Mouse (Mus musculus): ENCODE measurements around the gene Kmo. TPM values are rescaled to one million over a fixed set of nuclear protein-coding genes. Genes with fewer than 3 reads are reported as not detected.

Gene Kmo
- total RNA-seq, 2 experiments from 2014 or later: 0.08 to 0.11 TPM

- no peak for DNase-seq
- intact Hi-C loops (cut with DNase I; ENCODE audit: low total_unique reads): loop anchor here (5.0 kb wide), 1 partner anchor 63 kb away; the partner anchor contains the start of genes Chml and Opn3
These were observed 9.1 kb downstream of the Kmo start for GRCm38 (mm10) chr1:175629248-175629647.

GRCm38 (mm10) chr1:175630345-175630744 is 10.2 kb downstream of the Kmo start:
- intact Hi-C loops (cut with DNase I; ENCODE audit: low total_unique reads): loop anchor here (10.0 kb wide), 1 partner anchor 284 kb away; no protein-coding TSS in a partner anchor
- DNase-seq: no peak

GRCm38 (mm10) chr1:175631080-175631479 is 10.9 kb downstream of the Kmo start:
- DNase-seq: no peak
- intact Hi-C loops (cut with DNase I; ENCODE audit: low total_unique reads): loop anchor here (10.0 kb wide), 1 partner anchor 284 kb away; no protein-coding TSS in a partner anchor

- no peak for DNase-seq
- intact Hi-C loops (cut with DNase I; ENCODE audit: low total_unique reads): loop anchor here (10.0 kb wide), 1 partner anchor 283 kb away; no protein-coding TSS in a partner anchor
These were observed 11.6 kb downstream of the Kmo start for GRCm38 (mm10) chr1:175631721-175632221.

GRCm38 (mm10) chr1:175632470-175632869 is 12.3 kb downstream of the Kmo start:
- DNase-seq: no peak
- intact Hi-C loops (cut with DNase I; ENCODE audit: low total_unique reads): loop anchor here (10.0 kb wide), 1 partner anchor 282 kb away; no protein-coding TSS in a partner anchor

- no peak for DNase-seq
- intact Hi-C loops (cut with DNase I; ENCODE audit: low total_unique reads): loop anchor here (10.0 kb wide), 1 partner anchor 277 kb away; no protein-coding TSS in a partner anchor
These were observed 17.5 kb downstream of the Kmo start for GRCm38 (mm10) chr1:175637677-175638076.

GRCm38 (mm10) chr1:175639072-175639471 is 18.9 kb downstream of the Kmo start:
- DNase-seq: no peak
- intact Hi-C loops (cut with DNase I; ENCODE audit: low total_unique reads): loop anchor here (10.0 kb wide), 1 partner anchor 276 kb away; no protein-coding TSS in a partner anchor

GRCm38 (mm10) chr1:175640435-175641150 is 20.4 kb downstream of the Kmo start:
- no peak for DNase-seq
- intact Hi-C loops (cut with DNase I; ENCODE audit: low total_unique reads): no loop called here

GRCm38 (mm10) chr1:175643496-175644265 is 23.5 kb downstream of the Kmo start:
- DNase-seq: no peak
- intact Hi-C loops (cut with DNase I; ENCODE audit: low total_unique reads): no loop called here

GRCm38 (mm10) chr1:175646952-175647351 is 26.8 kb downstream of the Kmo start:
- intact Hi-C loops (cut with DNase I; ENCODE audit: low total_unique reads): no loop called here
- DNase-seq: no peak

- no peak for DNase-seq
- intact Hi-C loops (cut with DNase I; ENCODE audit: low total_unique reads): no loop called here
These were observed 28.4 kb downstream of the Kmo start for GRCm38 (mm10) chr1:175648615-175649014.

- DNase-seq: no peak
- intact Hi-C loops (cut with DNase I; ENCODE audit: low total_unique reads): no loop called here
These were observed 39.7 kb downstream of the Kmo start for GRCm38 (mm10) chr1:175659900-175660299.

GRCm38 (mm10) chr1:175668666-175669405 is 48.7 kb downstream of the Kmo start:
- no peak for DNase-seq
- intact Hi-C loops (cut with DNase I; ENCODE audit: low total_unique reads): no loop called here

GRCm38 (mm10) chr1:175669456-175669855 is 49.3 kb downstream of the Kmo start:
- DNase-seq: no peak
- intact Hi-C loops (cut with DNase I; ENCODE audit: low total_unique reads): no loop called here

- intact Hi-C loops (cut with DNase I; ENCODE audit: low total_unique reads): no loop called here
- DNase-seq: no peak
These were observed 49.9 kb downstream of the Kmo start for GRCm38 (mm10) chr1:175670042-175670441.

GRCm38 (mm10) chr1:175671626-175672025 is 51.4 kb downstream of the Kmo start:
- DNase-seq: no peak
- intact Hi-C loops (cut with DNase I; ENCODE audit: low total_unique reads): no loop called here

- intact Hi-C loops (cut with DNase I; ENCODE audit: low total_unique reads): no loop called here
These were observed 53.6 kb downstream of the Kmo start for GRCm38 (mm10) chr1:175673563-175674325.

GRCm38 (mm10) chr1:175675116-175675515 is 54.9 kb downstream of the Kmo start:
- no peak for DNase-seq
- intact Hi-C loops (cut with DNase I; ENCODE audit: low total_unique reads): no loop called here

More at GRCm38 (mm10) chr1:175673563-175674325, 53.6 kb downstream of the Kmo start:
- no peak for DNase-seq

- DNase-seq: no peak
- intact Hi-C loops (cut with DNase I; ENCODE audit: low total_unique reads): no loop called here
These were observed 57.3 kb downstream of the Kmo start for GRCm38 (mm10) chr1:175677459-175677858.
